Mouse (Mus musculus) embryonic facial prominence, embryonic 10.5 days (tissue): ENCODE results near the gene Hcst. TPM values are rescaled to one million over a fixed set of nuclear protein-coding genes. Genes with fewer than 3 reads are reported as not detected.

ENCODE experiments used
- DNase-seq: peaks from one replicate; pipeline ENCODE4 v3.0.0-alpha.2; 2017; ENCODE audit warnings: low spot score
- H3K27ac ChIP-seq: fragments of 300-500 bp; sonication (generic); replicated peaks from 2 replicates; pipeline ENCODE4 v1.5.1; 2016; ENCODE audit warnings: mild to moderate bottlenecking
- H3K27me3 ChIP-seq: fragments of 300-500 bp; sonication (generic); replicated peaks from 2 replicates; pipeline ENCODE4 v1.6.1; 2016; ENCODE audit warnings: low read depth, mild to moderate bottlenecking; ENCODE audit not compliant: poor library complexity, severe bottlenecking
- H3K36me3 ChIP-seq: fragments of 300-500 bp; sonication (generic); replicated peaks from 2 replicates; pipeline ENCODE4 v1.6.1; 2016; ENCODE audit warnings: mild to moderate bottlenecking, moderate library complexity
- H3K4me1 ChIP-seq: fragments of 300-500 bp; sonication (generic); 2 replicates; pipeline ENCODE4 v1.6.1; 2016
- H3K4me3 ChIP-seq: fragments of 300-500 bp; sonication (generic); 2 replicates; pipeline ENCODE4 v1.5.1; 2016; ENCODE audit warnings: mild to moderate bottlenecking, moderate library complexity
- H3K9me3 ChIP-seq: fragments of 300-500 bp; sonication (generic); 2 replicates; pipeline ENCODE4 v1.6.1; 2016; ENCODE audit warnings: mild to moderate bottlenecking
- WGBS: fragments of 180-500 bp; shearing (Covaris S2); methylation state at CpG from one replicate; pipeline ENCODE4 v1.1.7; 2016; 5-methylcytosine and 5-hydroxymethylcytosine counted together
- polyA plus RNA-seq: library from polyadenylated mRNA; unstranded; fragments of >200 nt; fragmentation: Nextera tagmentation; extraction: Ambion mirVana; gene quantifications from 2 replicates; pipeline ENCODE4 v1.2.1, GENCODE M21; 2016

Gene Hcst
- polyA plus RNA-seq, 1 experiment from 2014 or later, result not detected

- peaks cover 82% of the 10 kb centered on the region for H3K27me3 ChIP-seq
- H3K36me3 ChIP-seq, result peaks cover 3% of the 10 kb centered on the region; the same call in 1 of the 2 replicates
- WGBS, result under 1% methylated on average over 72 of the region's 72 CpGs
- peak within 1 kb of the TSS; percentile 78 for H3K4me3 ChIP-seq
- H3K27ac ChIP-seq, result peak within 1 kb of the TSS; percentile 80
- peak; percentile 81 for DNase-seq
- peaks cover 22% of the 10 kb centered on the region for H3K4me1 ChIP-seq
- peaks cover 9% of the 10 kb centered on the region; the same call in 1 of the 2 replicates for H3K9me3 ChIP-seq
Measured at GRCm38 (mm10) chr7:30444971-30445751, 25.5 kb upstream of the Hcst start, which contains the start of gene Aplp1. TSS of gene Aplp1 (minus strand) at chr7:30445535.

- H3K27me3 ChIP-seq, result peaks cover 82% of the 10 kb centered on the region
- peak overlapping the region; percentile 78 for H3K4me3 ChIP-seq
- peaks cover 9% of the 10 kb centered on the region; the same call in 1 of the 2 replicates for H3K9me3 ChIP-seq
- peak; percentile 66 for DNase-seq
- peak overlapping the region; percentile 80 for H3K27ac ChIP-seq
- peaks cover 3% of the 10 kb centered on the region; the same call in 1 of the 2 replicates for H3K36me3 ChIP-seq
- WGBS, result under 1% methylated on average over 38 of the region's 38 CpGs
- H3K4me1 ChIP-seq, result peaks cover 22% of the 10 kb centered on the region
Measured at GRCm38 (mm10) chr7:30444154-30444970, 24.7 kb upstream of the Hcst start.

GRCm38 (mm10) chr7:30443696-30444095, 24.0 kb upstream of the Hcst start:
- H3K4me3 ChIP-seq, result peak overlapping the region; percentile 78; the same call in 1 of the 2 replicates
- peaks cover 9% of the 10 kb centered on the region; the same call in 1 of the 2 replicates for H3K9me3 ChIP-seq
- WGBS, result 25% methylated on average over 9 of the region's 9 CpGs
- peaks cover 22% of the 10 kb centered on the region for H3K4me1 ChIP-seq
- peaks cover 88% of the 10 kb centered on the region for H3K27me3 ChIP-seq
- H3K36me3 ChIP-seq, result peaks cover 3% of the 10 kb centered on the region; the same call in 1 of the 2 replicates
- no peak overlapping the region for H3K27ac ChIP-seq
- no peak for DNase-seq

GRCm38 (mm10) chr7:30440697-30441096, 21.0 kb upstream of the Hcst start:
- peaks cover 93% of the 10 kb centered on the region for H3K27me3 ChIP-seq
- H3K36me3 ChIP-seq, result peaks cover 3% of the 10 kb centered on the region; the same call in 1 of the 2 replicates
- peak; percentile 63 for DNase-seq
- no peaks in the 10 kb centered on the region for H3K9me3 ChIP-seq
- H3K27ac ChIP-seq, result no peak overlapping the region
- WGBS, result 28% methylated on average over 4 of the region's 5 CpGs
- no peak overlapping the region for H3K4me3 ChIP-seq
- peaks cover 19% of the 10 kb centered on the region for H3K4me1 ChIP-seq

GRCm38 (mm10) chr7:30439734-30440133, 20.1 kb upstream of the Hcst start:
- WGBS, result 79% methylated on average over 13 of the region's 13 CpGs
- H3K4me3 ChIP-seq, result no peak overlapping the region
- no peak overlapping the region for H3K27ac ChIP-seq
- H3K9me3 ChIP-seq, result no peaks in the 10 kb centered on the region
- DNase-seq, result no peak
- peaks cover 3% of the 10 kb centered on the region; the same call in 1 of the 2 replicates for H3K36me3 ChIP-seq
- H3K4me1 ChIP-seq, result peaks cover 9% of the 10 kb centered on the region
- H3K27me3 ChIP-seq, result peaks cover 93% of the 10 kb centered on the region

- H3K4me1 ChIP-seq, result no peaks in the 10 kb centered on the region
- 12% methylated on average over 10 of the region's 10 CpGs for WGBS
- H3K27me3 ChIP-seq, result peaks cover 66% of the 10 kb centered on the region
- H3K27ac ChIP-seq, result no peak overlapping the region
- no peak for DNase-seq
- 0 out of 2 replicates have a peak overlapping the region, but pooled peaks have one; percentile 2 for H3K4me3 ChIP-seq
- H3K9me3 ChIP-seq, result no peaks in the 10 kb centered on the region
- no peaks in the 10 kb centered on the region; the same call in 1 of the 2 replicates for H3K36me3 ChIP-seq
Measured at GRCm38 (mm10) chr7:30436879-30437278, 17.2 kb upstream of the Hcst start.

- WGBS, result 49% methylated on average over 9 of the region's 9 CpGs
- H3K9me3 ChIP-seq, result no peaks in the 10 kb centered on the region
- no peaks in the 10 kb centered on the region; the same call in 1 of the 2 replicates for H3K36me3 ChIP-seq
- peaks cover 49% of the 10 kb centered on the region for H3K27me3 ChIP-seq
- no peak for DNase-seq
- no peaks in the 10 kb centered on the region for H3K4me1 ChIP-seq
- H3K4me3 ChIP-seq, result no peak overlapping the region
- H3K27ac ChIP-seq, result no peak overlapping the region
Measured at GRCm38 (mm10) chr7:30435156-30435555, 15.5 kb upstream of the Hcst start.

GRCm38 (mm10) chr7:30434701-30435100, 15.0 kb upstream of the Hcst start:
- no peaks in the 10 kb centered on the region for H3K9me3 ChIP-seq
- H3K36me3 ChIP-seq, result no peaks in the 10 kb centered on the region; the same call in 1 of the 2 replicates
- no peak overlapping the region for H3K4me3 ChIP-seq
- H3K27ac ChIP-seq, result no peak overlapping the region
- H3K4me1 ChIP-seq, result no peaks in the 10 kb centered on the region
- peaks cover 45% of the 10 kb centered on the region for H3K27me3 ChIP-seq
- DNase-seq, result no peak
- WGBS, result 72% methylated on average over 10 of the region's 10 CpGs

- Histone ChIP-seq H3K4me1 (no peaks in the 10 kb centered on the region), H3K36me3 (no peaks in the 10 kb centered on the region; the same call in 1 of the 2 replicates), H3K4me3 (no peak overlapping the region), H3K27ac (no peak overlapping the region), H3K27me3 (peaks cover 42% of the 10 kb centered on the region), H3K9me3 (no peaks in the 10 kb centered on the region)
- peak; percentile 72 for DNase-seq
- WGBS, result 5% methylated on average over 10 of the region's 10 CpGs
Measured at GRCm38 (mm10) chr7:30434238-30434637, 14.6 kb upstream of the Hcst start.

GRCm38 (mm10) chr7:30431793-30432192, 12.1 kb upstream of the Hcst start:
- Histone ChIP-seq H3K4me1 (no peaks in the 10 kb centered on the region), H3K4me3 (no peak overlapping the region), H3K36me3 (peaks cover 10% of the 10 kb centered on the region; the same call in 1 of the 2 replicates), H3K9me3 (no peaks in the 10 kb centered on the region), H3K27ac (no peak overlapping the region), H3K27me3 (peaks cover 22% of the 10 kb centered on the region)
- WGBS, result 10% methylated on average over 3 of the region's 3 CpGs
- DNase-seq, result peak; percentile 42

GRCm38 (mm10) chr7:30430191-30430590, 10.5 kb upstream of the Hcst start:
- H3K36me3 ChIP-seq, result peaks cover 20% of the 10 kb centered on the region
- no peak overlapping the region for H3K27ac ChIP-seq
- WGBS, result 61% methylated on average over 2 of the region's 2 CpGs
- no peak overlapping the region for H3K4me3 ChIP-seq
- no peak for DNase-seq
- no peaks in the 10 kb centered on the region for H3K9me3 ChIP-seq
- H3K27me3 ChIP-seq, result peaks cover 6% of the 10 kb centered on the region
- H3K4me1 ChIP-seq, result no peaks in the 10 kb centered on the region

GRCm38 (mm10) chr7:30429327-30429726, 9.7 kb upstream of the Hcst start:
- Histone ChIP-seq H3K4me1 (no peaks in the 10 kb centered on the region), H3K9me3 (no peaks in the 10 kb centered on the region), H3K27ac (no peak overlapping the region), H3K36me3 (peaks cover 21% of the 10 kb centered on the region), H3K4me3 (no peak overlapping the region), H3K27me3 (peaks cover under 1% of the 10 kb centered on the region; the same call in 1 of the 2 replicates)
- DNase-seq, result no peak
